Mouse (Mus musculus): ENCODE measurements around the gene Ccdc3. TPM values are rescaled to one million over a fixed set of nuclear protein-coding genes. Genes with fewer than 3 reads are reported as not detected.
A peak's percentile ranks its signal among the peaks of the same experiment; 100 is the strongest.
"Not testable (repeated sequence)": the region's sequence is repeated elsewhere in the genome, so short reads cannot be mapped to it uniquely, and the experiment has no call there.

Gene Ccdc3
- 14.4 and 19.1 TPM in 2 replicates for polyA plus RNA-seq (2016; fragmentation: Nextera tagmentation; extraction: Ambion mirVana)

DNA sequence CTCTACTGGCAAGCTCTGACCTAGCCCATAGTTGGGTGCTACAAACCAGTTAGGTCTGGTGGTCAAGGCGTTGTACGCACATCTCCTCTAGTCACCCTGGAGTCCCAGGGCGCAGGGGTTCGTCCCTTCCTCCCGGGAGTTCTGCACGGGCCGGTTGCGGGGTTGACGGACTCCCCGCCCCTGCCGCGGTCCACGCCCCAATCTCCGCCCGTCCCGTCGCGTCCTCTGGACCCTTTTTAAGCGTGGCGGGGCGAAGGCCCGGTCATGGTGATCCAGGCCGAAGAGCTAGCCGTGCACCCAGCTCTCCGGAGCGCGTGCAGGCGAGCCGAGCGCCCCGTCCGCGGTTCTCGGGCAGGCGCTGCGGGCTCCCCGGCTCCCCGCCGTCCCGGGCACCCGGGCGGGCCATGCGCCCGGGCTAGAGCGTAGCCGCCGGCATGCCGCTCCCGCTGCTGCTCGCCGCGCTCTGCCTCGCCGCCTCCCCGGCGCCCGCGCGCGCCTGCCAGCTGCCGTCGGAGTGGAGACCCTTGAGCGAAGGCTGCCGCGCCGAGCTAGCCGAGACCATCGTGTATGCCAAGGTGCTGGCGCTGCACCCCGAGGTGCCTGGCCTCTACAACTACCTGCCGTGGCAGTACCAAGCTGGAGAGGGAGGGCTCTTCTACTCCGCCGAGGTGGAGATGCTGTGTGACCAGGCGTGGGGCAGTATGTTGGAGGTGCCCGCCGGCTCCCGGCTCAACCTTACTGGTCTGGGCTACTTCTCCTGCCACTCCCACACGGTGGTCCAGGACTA lies at the start of gene Ccdc3:
Gene Ccdc3, plus strand, starts transcription at position 277 of the 787 bp plus-strand sequence.
- H3K4me1 ChIP-seq: peaks cover 8% of the 10 kb centered on the region; the same call in 1 of the 2 replicates
- H3K4me3 ChIP-seq: peak within 1 kb of the TSS; percentile 42
- under 1% methylated on average over 65 of the region's 78 CpGs for WGBS
- peak; percentile 79 for ATAC-seq (ENCODE audit: low FRiP score)
- H3K4me2 ChIP-seq (replicated peaks): peak within 1 kb of the TSS; percentile 59
- H3K36me3 ChIP-seq: no peaks in the 10 kb centered on the region
- H3K27ac ChIP-seq: no peak within 1 kb of the TSS
- H3K9ac ChIP-seq: peak within 1 kb of the TSS; percentile 51
- no peaks in the 10 kb centered on the region for H3K9me3 ChIP-seq (replicated peaks)
- peaks cover 45% of the 10 kb centered on the region for H3K27me3 ChIP-seq

GRCm38 (mm10) chr2:5090385-5090784 lies 47.2 kb upstream of the Ccdc3 start:
- H3K27me3 ChIP-seq; H3K36me3 ChIP-seq; H3K4me3 ChIP-seq; H3K27ac ChIP-seq; H3K9ac ChIP-seq; H3K9me3 ChIP-seq (replicated peaks); H3K4me1 ChIP-seq; ATAC-seq (ENCODE audit: low FRiP score); H3K4me2 ChIP-seq (replicated peaks): not testable (repeated sequence)
- 65% methylated on average over 4 of the region's 4 CpGs for WGBS

DNA sequence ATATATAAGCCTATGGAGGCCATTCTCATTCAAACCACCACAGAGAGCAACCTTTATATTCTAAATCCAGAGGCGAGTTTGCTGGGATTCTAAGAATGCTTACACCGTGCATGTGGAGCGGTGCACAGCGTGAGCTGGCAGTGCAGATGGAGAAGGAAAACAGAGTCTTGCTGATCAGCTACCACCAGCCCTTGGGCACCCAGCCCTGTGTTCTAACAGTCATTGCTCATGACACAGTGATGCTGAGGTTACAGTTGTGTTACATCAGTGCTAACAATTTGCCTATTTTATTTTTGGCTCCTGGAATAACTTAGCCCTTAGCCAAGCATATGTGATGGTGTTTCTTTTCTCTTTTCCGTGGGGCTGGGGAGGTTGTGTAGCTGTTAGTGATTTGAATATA lies 42.7 kb upstream of the Ccdc3 start:
- Histone ChIP-seq H3K4me2 (replicated peaks) (no peak overlapping the region), H3K27ac (no peak overlapping the region), H3K36me3 (no peaks in the 10 kb centered on the region), H3K27me3 (no peaks in the 10 kb centered on the region), H3K4me1 (peaks cover 18% of the 10 kb centered on the region), H3K9ac (no peak overlapping the region), H3K4me3 (no peak overlapping the region), H3K9me3 (replicated peaks) (no peaks in the 10 kb centered on the region)
- ATAC-seq (ENCODE audit: low FRiP score): no peak
- WGBS: 82% methylated on average over 5 of the region's 5 CpGs

GRCm38 (mm10) chr2:5095316-5095715 lies 42.3 kb upstream of the Ccdc3 start:
- Histone ChIP-seq H3K4me3 (no peak overlapping the region), H3K9me3 (replicated peaks) (no peaks in the 10 kb centered on the region), H3K4me2 (replicated peaks) (no peak overlapping the region), H3K4me1 (peaks cover 18% of the 10 kb centered on the region), H3K36me3 (no peaks in the 10 kb centered on the region), H3K27me3 (no peaks in the 10 kb centered on the region), H3K27ac (no peak overlapping the region), H3K9ac (no peak overlapping the region)
- WGBS: 49% methylated on average over 1 of the region's 1 CpGs
- ATAC-seq (ENCODE audit: low FRiP score): no peak

GRCm38 (mm10) chr2:5097786-5098445 lies 39.7 kb upstream of the Ccdc3 start:
- peak; percentile 83 for ATAC-seq (ENCODE audit: low FRiP score)
- peak overlapping the region; percentile 50 for H3K4me2 ChIP-seq (replicated peaks)
- WGBS: 28% methylated on average over 20 of the region's 20 CpGs
- peaks cover 18% of the 10 kb centered on the region for H3K4me1 ChIP-seq
- H3K36me3 ChIP-seq: no peaks in the 10 kb centered on the region
- H3K9me3 ChIP-seq (replicated peaks): no peaks in the 10 kb centered on the region
- peak overlapping the region; percentile 15; the same call in 1 of the 2 replicates for H3K4me3 ChIP-seq
- no peaks in the 10 kb centered on the region for H3K27me3 ChIP-seq
- H3K9ac ChIP-seq: peak overlapping the region; percentile 54; the same call in 1 of the 2 replicates
- H3K27ac ChIP-seq: peak overlapping the region; percentile 53

- Histone ChIP-seq H3K4me3 (no peak overlapping the region), H3K27ac (no peak overlapping the region), H3K4me1 (peaks cover 18% of the 10 kb centered on the region), H3K36me3 (no peaks in the 10 kb centered on the region), H3K4me2 (replicated peaks) (no peak overlapping the region), H3K9ac (no peak overlapping the region), H3K27me3 (no peaks in the 10 kb centered on the region), H3K9me3 (replicated peaks) (no peaks in the 10 kb centered on the region)
- 72% methylated on average over 6 of the region's 6 CpGs for WGBS
- no peak for ATAC-seq (ENCODE audit: low FRiP score)
Measured at GRCm38 (mm10) chr2:5099176-5099575, 38.4 kb upstream of the Ccdc3 start.

DNA sequence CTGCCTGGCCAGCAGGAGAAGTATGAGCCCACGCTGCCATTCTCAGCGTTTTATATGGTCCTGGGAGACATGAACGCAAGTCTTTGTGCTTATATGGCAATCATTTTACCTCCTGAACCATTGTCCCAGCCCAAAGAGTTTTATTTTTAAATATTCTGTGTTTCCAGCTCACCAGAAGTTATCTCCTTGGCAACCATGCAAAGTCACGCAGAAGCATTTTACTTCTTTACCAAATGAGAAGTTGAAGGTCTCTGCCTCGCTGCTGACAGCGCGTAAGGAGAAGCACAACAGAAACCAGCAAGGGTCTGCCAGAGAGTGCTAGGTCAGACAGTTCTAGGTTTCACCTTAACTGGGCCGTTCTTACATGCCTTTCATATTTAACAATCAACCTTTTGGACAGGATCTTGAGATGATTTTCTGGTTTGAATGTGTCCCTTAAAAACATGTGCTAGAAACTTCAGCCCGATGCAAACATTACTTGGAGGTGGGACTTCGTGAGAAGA lies 35.8 kb upstream of the Ccdc3 start:
- Histone ChIP-seq H3K4me3 (no peak overlapping the region), H3K27ac (no peak overlapping the region), H3K36me3 (no peaks in the 10 kb centered on the region), H3K27me3 (no peaks in the 10 kb centered on the region), H3K4me1 (peaks cover 18% of the 10 kb centered on the region), H3K9ac (no peak overlapping the region), H3K9me3 (replicated peaks) (peaks cover 8% of the 10 kb centered on the region), H3K4me2 (replicated peaks) (no peak overlapping the region)
- WGBS: 90% methylated on average over 10 of the region's 10 CpGs
- ATAC-seq (ENCODE audit: low FRiP score): no peak

DNA sequence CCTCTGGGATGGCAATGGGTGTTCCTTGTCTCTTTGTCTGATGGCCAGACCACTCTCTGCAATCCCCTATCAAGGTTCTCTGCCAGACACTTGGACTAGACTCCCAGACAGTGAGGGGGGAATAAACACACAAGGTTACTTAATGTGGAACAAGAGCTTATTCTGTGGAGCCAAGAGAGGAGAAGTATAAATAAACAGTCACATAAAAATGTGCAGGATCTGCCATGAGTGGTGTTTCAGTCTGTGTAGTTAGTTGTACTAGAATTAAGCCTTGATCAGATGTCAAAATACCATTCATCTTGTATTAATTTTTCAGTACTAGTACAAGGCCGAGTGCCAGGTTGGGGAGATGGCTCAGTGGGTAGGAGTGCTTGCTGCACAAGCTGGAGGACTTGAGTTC lies 34.7 kb upstream of the Ccdc3 start:
- Histone ChIP-seq H3K36me3 (no peaks in the 10 kb centered on the region), H3K4me2 (replicated peaks) (no peak overlapping the region), H3K9ac (no peak overlapping the region), H3K4me1 (peaks cover 15% of the 10 kb centered on the region), H3K27me3 (no peaks in the 10 kb centered on the region), H3K27ac (no peak overlapping the region), H3K4me3 (no peak overlapping the region), H3K9me3 (replicated peaks) (peaks cover 18% of the 10 kb centered on the region)
- no peak for ATAC-seq (ENCODE audit: low FRiP score)
- 75% methylated on average over 1 of the region's 1 CpGs for WGBS

GRCm38 (mm10) chr2:5112785-5113291 lies 24.7 kb upstream of the Ccdc3 start:
- WGBS: 29% methylated on average over 8 of the region's 8 CpGs
- peak; percentile 41; the same call in 1 of the 2 replicates for ATAC-seq (ENCODE audit: low FRiP score)
- Histone ChIP-seq H3K4me3 (no peak overlapping the region), H3K9ac (no peak overlapping the region), H3K9me3 (replicated peaks) (peaks cover 2% of the 10 kb centered on the region; the same call in 1 of the 2 replicates), H3K4me1 (peaks cover 13% of the 10 kb centered on the region), H3K27ac (peak overlapping the region; percentile 52; the same call in 1 of the 2 replicates), H3K36me3 (no peaks in the 10 kb centered on the region), H3K27me3 (no peaks in the 10 kb centered on the region), H3K4me2 (replicated peaks) (no peak overlapping the region)

- 95% methylated on average over 8 of the region's 8 CpGs for WGBS
- no peak overlapping the region for H3K27ac ChIP-seq
- H3K4me3 ChIP-seq: no peak overlapping the region
- ATAC-seq (ENCODE audit: low FRiP score): no peak
- no peak overlapping the region for H3K4me2 ChIP-seq (replicated peaks)
- no peaks in the 10 kb centered on the region for H3K27me3 ChIP-seq
- H3K9me3 ChIP-seq (replicated peaks): no peaks in the 10 kb centered on the region
- peaks cover 13% of the 10 kb centered on the region for H3K4me1 ChIP-seq
- no peaks in the 10 kb centered on the region for H3K36me3 ChIP-seq
- no peak overlapping the region for H3K9ac ChIP-seq
Measured at GRCm38 (mm10) chr2:5114386-5114785, 23.2 kb upstream of the Ccdc3 start.

- H3K4me2 ChIP-seq (replicated peaks): no peak overlapping the region
- WGBS: 22% methylated on average over 5 of the region's 5 CpGs
- ATAC-seq (ENCODE audit: low FRiP score): peak; percentile 76
Measured at GRCm38 (mm10) chr2:5116856-5117532, 20.6 kb upstream of the Ccdc3 start.

DNA sequence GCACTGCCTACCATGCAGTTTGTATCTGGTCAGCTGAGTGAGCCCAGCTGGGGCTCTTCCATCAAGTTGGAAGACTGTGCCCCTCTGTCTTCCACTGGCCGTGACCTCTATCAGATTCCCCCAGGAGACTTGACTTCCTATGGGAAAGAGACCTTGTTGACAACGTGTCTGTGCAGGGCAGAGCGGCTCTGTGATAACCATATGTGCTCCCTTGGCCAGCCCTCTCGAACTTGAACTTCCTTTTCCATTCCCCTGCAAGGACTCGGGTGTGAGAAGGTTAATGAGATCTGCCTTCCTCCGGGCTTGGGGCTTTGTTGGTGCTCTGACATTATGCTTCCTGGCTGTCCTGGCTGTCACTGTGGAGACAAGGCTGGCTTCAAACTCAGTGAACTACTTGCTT lies 12.1 kb upstream of the Ccdc3 start:
- Histone ChIP-seq H3K4me2 (replicated peaks) (no peak overlapping the region), H3K9me3 (replicated peaks) (no peaks in the 10 kb centered on the region), H3K4me1 (peaks cover 9% of the 10 kb centered on the region), H3K27ac (no peak overlapping the region), H3K36me3 (no peaks in the 10 kb centered on the region), H3K4me3 (no peak overlapping the region), H3K27me3 (no peaks in the 10 kb centered on the region), H3K9ac (no peak overlapping the region)
- WGBS: 27% methylated on average over 6 of the region's 6 CpGs
- no peak for ATAC-seq (ENCODE audit: low FRiP score)

More at GRCm38 (mm10) chr2:5116856-5117532, 20.6 kb upstream of the Ccdc3 start:
- Histone ChIP-seq H3K4me3 (no peak overlapping the region), H3K9me3 (replicated peaks) (no peaks in the 10 kb centered on the region), H3K27me3 (no peaks in the 10 kb centered on the region), H3K4me1 (peaks cover 13% of the 10 kb centered on the region), H3K9ac (no peak overlapping the region), H3K36me3 (no peaks in the 10 kb centered on the region), H3K27ac (no peak overlapping the region)
